Mouse (Mus musculus) E14TG2a.4 (cell line): ENCODE results near the gene C1qtnf5.

Experiments
- CTCF ChIP-seq: conservative IDR thresholded peaks from 2 replicates; pipeline ENCODE4 v1.5.1; 2014; ENCODE audit warnings: low read length
- POU5F1 ChIP-seq: IDR thresholded peaks from 2 replicates; pipeline ENCODE4 v1.6.1; 2014; ENCODE audit warnings: low read length, borderline replicate concordance

DNA sequence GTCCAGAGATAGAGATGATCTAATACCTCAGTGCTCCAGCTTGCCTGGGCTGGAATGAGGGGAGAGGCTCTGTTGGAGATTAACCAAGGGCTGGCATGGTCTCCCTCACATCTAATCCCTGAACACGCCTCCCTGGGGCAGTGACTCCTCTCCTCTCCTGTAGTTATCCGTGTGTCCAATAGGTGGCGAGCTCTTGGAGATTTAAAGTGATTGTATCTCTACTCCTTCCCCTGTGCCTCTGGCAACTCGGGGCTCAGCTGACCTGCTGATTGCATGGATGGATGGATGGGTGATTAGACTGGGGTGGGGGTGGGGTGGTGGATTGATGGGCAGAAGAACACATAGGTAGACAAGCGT is 30.3 kb upstream of the C1qtnf5 start:
- TF ChIP-seq CTCF, result peak; percentile 78
- TF ChIP-seq POU5F1, result no peak
